Mouse (Mus musculus) spleen, adult 2 months (tissue): Measurements from ENCODE around the gene Rbm25.

ENCODE experiments used
- CTCF ChIP-seq: fragments of 200-500 bp; IDR thresholded peaks from 2 replicates; pipeline ENCODE4 v1.5.1; 2011; ENCODE audit warnings: mild to moderate bottlenecking, inconsistent platforms; ENCODE audit not compliant: insufficient read depth, insufficient read length, insufficient replicate concordance; ENCODE audit errors: extremely low read depth
- POLR2A ChIP-seq: fragments of 200-500 bp; IDR thresholded peaks from 2 replicates; pipeline ENCODE4 v1.6.1; 2011; ENCODE audit warnings: low read depth, low read length, inconsistent platforms

- TF ChIP-seq CTCF (no peak), POLR2A (no peak)
Measured at GRCm38 (mm10) chr12:83698637-83699036, 67.6 kb downstream of the Rbm25 start.
